Mouse (Mus musculus) left cerebral cortex, postnatal 25 days (tissue): ENCODE measurements around the gene Hoxb7. TPM values are rescaled to one million over a fixed set of nuclear protein-coding genes. Genes with fewer than 3 reads are reported as not detected.

Experiments
- DNase-seq, 2 experiments: peaks; one replicate each; pipeline ENCODE4 v3.0.0; 2022; ENCODE audit warnings: low spot score in 2 of 2, mixed read lengths in 1 of 2
- intact Hi-C: fragments of 180-260 bp; cut with DNase I; formaldehyde crosslinking; loops from one replicate; pipeline ENCODE4 v1.15.1; 2025
- microRNA-seq, 2 experiments: library from miRNA; unstranded; fragments of <30 nt; microRNA quantifications; one replicate each; pipeline ENCODE4 v1.2.0; 2022
- total RNA-seq, 2 experiments: library from RNA; stranded (reverse); gene quantifications; 2 replicates each; pipeline ENCODE4 v1.2.3; 2021

The Hoxb7 gene
- total RNA-seq, 2 experiments from 2014 or later = not detected

GRCm38 (mm10) chr11:96324125-96324524 is 37.7 kb downstream of the Hoxb7 start:
- intact Hi-C loops = loop anchor here (10.0 kb wide), 1 partner anchor 149 kb away; no protein-coding TSS in a partner anchor
- no peak for DNase-seq

DNA sequence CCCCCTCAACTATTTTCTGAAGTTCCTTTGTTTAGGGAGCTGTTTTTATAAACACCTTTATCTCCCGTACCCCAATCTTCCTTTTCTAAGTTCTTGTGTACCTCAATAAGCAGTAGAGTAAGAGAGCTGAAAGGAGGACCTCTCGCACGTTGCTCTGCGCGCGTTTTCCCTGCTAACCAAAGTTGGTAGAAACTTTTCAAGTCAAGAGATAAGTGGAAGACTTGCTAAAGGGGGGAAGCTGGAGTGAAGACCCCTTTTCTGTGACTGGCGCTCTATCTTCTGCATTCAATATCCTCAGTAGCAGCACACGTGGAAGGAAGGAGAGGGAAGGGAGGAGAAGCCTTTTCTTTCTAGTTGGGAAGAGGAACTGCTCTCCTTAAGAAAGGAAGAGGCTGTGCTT is 38.5 kb downstream of the Hoxb7 start:
- no peak for DNase-seq
- intact Hi-C loops = loop anchor here (10.0 kb wide), 1 partner anchor 150 kb away; no protein-coding TSS in a partner anchor

- no peak for DNase-seq
- intact Hi-C loops = loop anchor here (10.0 kb wide), 1 partner anchor 151 kb away; no protein-coding TSS in a partner anchor
Measured at GRCm38 (mm10) chr11:96325747-96326212, 39.4 kb downstream of the Hoxb7 start.

DNA sequence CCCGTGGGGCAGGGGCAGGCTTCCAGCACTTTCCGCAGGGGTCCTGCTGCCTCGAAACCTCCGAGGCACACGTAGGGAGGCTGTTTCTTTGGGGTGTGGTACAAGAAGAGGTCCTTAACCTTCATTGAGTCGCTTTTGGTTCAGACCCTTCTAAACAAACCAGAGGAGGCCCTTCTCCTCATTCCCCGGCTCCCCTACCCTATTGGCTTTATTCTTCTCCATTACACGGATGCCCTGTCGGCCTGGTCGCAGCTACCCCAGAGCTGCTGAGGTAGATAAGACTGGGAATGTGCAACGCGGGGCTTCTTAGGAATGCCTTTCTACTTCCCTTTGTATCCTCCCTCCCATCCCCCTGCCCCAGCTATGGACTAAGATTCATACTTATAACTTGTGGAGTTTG is 40.3 kb downstream of the Hoxb7 start:
- no peak for DNase-seq
- intact Hi-C loops = loop anchor here (10.0 kb wide), 1 partner anchor 152 kb away; no protein-coding TSS in a partner anchor

DNA sequence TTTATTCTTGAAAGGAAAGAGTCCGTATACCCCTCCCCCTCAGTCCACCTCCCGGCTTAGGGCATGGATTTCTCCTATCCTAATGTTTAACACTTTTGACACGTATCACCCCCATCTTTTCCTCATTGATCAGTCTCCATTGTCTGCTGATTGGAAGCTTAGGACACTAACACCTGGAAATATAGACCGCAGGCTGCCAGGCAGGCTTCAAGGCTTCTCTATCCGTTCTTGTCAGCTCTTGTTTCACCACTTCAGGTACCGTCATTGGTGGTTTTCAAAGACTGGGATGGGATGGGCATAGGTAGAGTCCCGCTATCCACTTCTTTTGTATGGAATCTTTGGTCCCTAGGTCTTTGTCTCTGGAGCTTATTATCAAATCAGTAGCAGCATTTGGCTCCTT is 40.7 kb downstream of the Hoxb7 start:
- intact Hi-C loops = loop anchor here (10.0 kb wide), 1 partner anchor 152 kb away; no protein-coding TSS in a partner anchor
- DNase-seq = no peak

- DNase-seq = no peak
- intact Hi-C loops = loop anchor here (10.0 kb wide), 1 partner anchor 153 kb away; no protein-coding TSS in a partner anchor
Measured at GRCm38 (mm10) chr11:96327750-96328149, 41.3 kb downstream of the Hoxb7 start.

DNA sequence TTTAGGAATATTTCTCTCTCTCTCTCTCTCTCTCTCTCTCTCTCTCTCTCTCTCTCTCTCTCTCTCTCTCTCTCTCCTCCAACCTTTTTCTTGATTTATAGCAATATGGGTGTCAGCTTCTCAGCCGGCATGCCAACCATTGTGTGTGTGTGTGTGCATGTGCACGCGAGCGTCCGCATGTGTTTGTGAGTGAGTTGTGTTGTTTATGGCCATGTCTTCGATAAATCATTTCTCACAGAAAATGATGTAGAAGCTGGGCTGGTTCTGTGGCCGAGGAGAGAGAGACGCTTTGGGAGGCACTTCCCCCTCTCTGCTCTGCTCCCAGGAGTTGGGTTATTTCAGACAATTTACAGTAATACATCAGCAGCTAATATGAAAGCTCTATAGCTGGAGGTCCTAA is 42.2 kb downstream of the Hoxb7 start:
- intact Hi-C loops = loop anchor here (10.0 kb wide), 1 partner anchor 154 kb away; no protein-coding TSS in a partner anchor
- DNase-seq = no peak

- no peak for DNase-seq
- intact Hi-C loops = loop anchor here (10.0 kb wide), 1 partner anchor 417 kb away; the partner anchor contains the start of gene B4galnt2
Measured at GRCm38 (mm10) chr11:96332105-96332504, 45.7 kb downstream of the Hoxb7 start.

GRCm38 (mm10) chr11:96332618-96333032 is 46.2 kb downstream of the Hoxb7 start:
- no peak for DNase-seq
- intact Hi-C loops = loop anchor here (10.0 kb wide), 1 partner anchor 418 kb away; the partner anchor contains the start of gene B4galnt2

DNA sequence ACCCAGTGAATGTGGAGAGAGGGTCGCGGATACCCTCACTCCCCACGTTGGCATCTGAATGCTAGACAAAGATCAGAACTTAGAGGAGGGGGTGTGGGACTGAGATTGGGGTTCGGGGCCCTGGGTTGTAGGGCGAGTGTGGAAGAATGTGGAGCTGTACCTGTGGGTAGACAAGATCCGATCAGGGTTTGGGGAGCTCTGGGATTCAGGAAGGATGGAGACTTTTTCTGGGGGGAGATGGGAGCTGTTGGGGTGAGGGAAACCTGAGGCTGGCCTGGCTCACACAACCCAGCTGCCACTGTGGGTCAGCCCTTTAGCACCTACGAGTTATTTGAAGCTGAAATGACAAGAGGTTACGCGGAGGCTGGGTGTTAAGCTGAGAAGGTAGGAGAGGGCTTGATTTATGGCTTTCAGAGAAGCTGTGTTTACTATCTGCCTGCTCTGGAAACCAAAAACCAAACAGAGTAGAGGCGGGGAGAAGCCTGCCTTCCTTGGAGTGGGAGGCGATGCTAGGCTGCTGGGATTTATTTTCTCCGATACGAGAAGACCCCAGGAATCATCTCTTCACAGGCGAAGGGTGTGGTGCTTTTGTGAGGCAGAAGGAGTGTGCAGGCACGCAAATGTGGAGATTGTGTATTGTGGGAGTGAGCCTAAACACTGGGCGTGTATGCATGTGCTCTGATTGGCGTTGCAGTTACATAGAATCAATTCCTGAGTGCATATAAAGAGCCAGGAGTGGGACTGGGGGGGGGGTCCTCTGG is 47.0 kb downstream of the Hoxb7 start:
- DNase-seq = no peak
- intact Hi-C loops = loop anchor here (10.0 kb wide), 1 partner anchor 419 kb away; the partner anchor contains the start of gene B4galnt2

DNA sequence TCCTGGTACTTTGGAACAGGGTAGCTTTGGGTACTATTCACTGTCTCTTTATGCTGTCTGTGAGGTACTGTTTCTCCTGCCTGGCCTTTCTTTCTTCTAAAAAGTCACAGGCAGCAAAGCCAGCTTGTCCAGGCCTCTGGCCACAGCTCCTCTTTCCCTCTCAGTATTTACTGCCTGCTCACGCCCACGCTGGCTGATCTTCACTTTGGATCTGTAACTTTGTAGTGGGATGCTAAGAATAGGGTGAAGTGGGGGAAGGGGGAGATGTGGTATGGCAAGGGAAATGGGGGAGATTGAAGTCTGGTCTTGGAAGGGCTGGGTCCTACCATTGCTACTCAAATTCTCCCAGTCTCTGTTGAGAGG is 47.6 kb downstream of the Hoxb7 start:
- intact Hi-C loops = loop anchor here (10.0 kb wide), 1 partner anchor 419 kb away; the partner anchor contains the start of gene B4galnt2
- DNase-seq = no peak

- intact Hi-C loops = loop anchor here (10.0 kb wide), 1 partner anchor 420 kb away; the partner anchor contains the start of gene B4galnt2
- DNase-seq = no peak
Measured at GRCm38 (mm10) chr11:96334998-96335397, 48.6 kb downstream of the Hoxb7 start.

DNA sequence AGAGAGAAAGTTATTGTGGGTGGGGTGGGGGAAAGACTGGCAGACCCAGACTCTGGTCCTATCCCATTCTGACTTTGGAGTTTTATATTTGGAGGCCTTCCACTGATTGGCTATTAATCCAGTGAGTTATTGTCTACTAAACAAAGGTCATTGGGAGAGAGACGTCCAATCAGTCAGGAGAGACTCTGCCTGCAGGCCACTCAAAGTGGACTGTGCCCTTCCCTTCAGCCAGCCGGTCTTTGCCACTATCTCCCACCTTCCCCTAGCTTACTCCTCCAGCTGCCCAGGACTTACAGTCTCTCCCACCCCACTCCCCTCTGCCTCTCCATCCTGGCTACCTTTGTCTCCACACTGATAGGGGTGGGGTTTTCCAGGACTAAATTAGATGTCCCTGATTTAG is 50.2 kb downstream of the Hoxb7 start:
- intact Hi-C loops = loop anchor here (10.0 kb wide), 1 partner anchor 422 kb away; the partner anchor contains the start of gene B4galnt2
- no peak for DNase-seq

- intact Hi-C loops = loop anchor here (10.0 kb wide), 1 partner anchor 422 kb away; the partner anchor contains the start of gene B4galnt2
- DNase-seq = no peak
Measured at GRCm38 (mm10) chr11:96337026-96337425, 50.6 kb downstream of the Hoxb7 start.

GRCm38 (mm10) chr11:96338957-96339855 is 52.8 kb downstream of the Hoxb7 start:
- intact Hi-C loops = loop anchor here (10.0 kb wide), 1 partner anchor 424 kb away; the partner anchor contains the start of gene B4galnt2
- DNase-seq = no peak

Small RNA genes lying within 50 kb of the gene (microRNA-seq; reads per million reads assigned to microRNA genes)
- gene Mir10a (7.1 to 7.9 reads per million in 2 experiments), gene Mir196a-1 (0 reads per million in 2 experiments)

Other genes with a start within 250 kb of the Hoxb7 start
- 10 to 100 TPM; 54.9 to 58.7 TPM for gene Ube2z, start 221.2 kb upstream of the Hoxb7 start, total RNA-seq
- 100 to 1,000 TPM; 435 to 483 TPM for gene Atp5g1, start 211.0 kb upstream of the Hoxb7 start, total RNA-seq
- gene Calcoco2, start 174.7 kb upstream of the Hoxb7 start, total RNA-seq = not detected
- gene Ttll6, start 152.8 kb upstream of the Hoxb7 start, total RNA-seq = not detected
- not detected for gene Hoxb13, start 92.3 kb upstream of the Hoxb7 start, total RNA-seq
- not detected for gene Hoxb9, start 15.2 kb upstream of the Hoxb7 start, total RNA-seq
- gene Hoxb8, start 4.7 kb upstream of the Hoxb7 start, total RNA-seq = not detected
- gene Hoxb6, start 5.9 kb downstream of the Hoxb7 start, total RNA-seq = not detected
- not detected for gene Hoxb5, start 16.7 kb downstream of the Hoxb7 start, total RNA-seq
- not detected for gene Hoxb4, start 31.6 kb downstream of the Hoxb7 start, total RNA-seq
- gene Hoxb3, start 36.7 kb downstream of the Hoxb7 start, total RNA-seq = not detected
- gene Hoxb2, start 63.9 kb downstream of the Hoxb7 start, total RNA-seq = not detected
- not detected for gene Hoxb1, start 79.1 kb downstream of the Hoxb7 start, total RNA-seq
- 1 to 10 TPM; 1.3 to 1.9 TPM for gene Skap1, start 178.0 kb downstream of the Hoxb7 start, total RNA-seq